Mouse (Mus musculus): ENCODE results near the gene Psmd14. TPM values are rescaled to one million over a fixed set of nuclear protein-coding genes. Genes with fewer than 3 reads are reported as not detected.
A peak's percentile ranks its signal among the peaks of the same experiment; 100 is the strongest.

Psmd14 gene
- polyA plus RNA-seq, 1 experiment from 2014 or later, result 206 TPM

DNA sequence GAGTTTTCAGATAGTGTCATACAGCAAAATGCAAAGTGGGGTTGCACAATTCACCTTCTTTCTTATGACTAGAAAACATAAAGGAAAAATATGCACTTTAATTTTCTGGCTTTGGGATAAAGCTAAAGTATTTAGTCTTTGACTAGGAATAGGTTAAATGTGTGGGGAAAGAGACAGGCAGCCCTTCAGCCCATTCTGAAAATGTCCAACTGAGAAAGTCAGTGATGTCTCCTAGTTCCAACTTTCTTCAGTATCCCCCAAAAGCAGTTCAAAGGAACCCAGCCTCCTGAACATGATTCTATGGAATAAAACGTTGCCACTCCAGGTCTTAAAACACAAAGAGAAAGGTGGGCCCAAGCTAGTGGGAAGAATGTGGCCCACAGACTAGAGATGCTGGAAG is 97.9 kb downstream of the Psmd14 start:
- peaks cover 98% of the 10 kb centered on the region for H3K27me3 ChIP-seq (ENCODE audit: insufficient read depth, poor library complexity, severe bottlenecking)
- H3K4me3 ChIP-seq, result no peak overlapping the region

DNA sequence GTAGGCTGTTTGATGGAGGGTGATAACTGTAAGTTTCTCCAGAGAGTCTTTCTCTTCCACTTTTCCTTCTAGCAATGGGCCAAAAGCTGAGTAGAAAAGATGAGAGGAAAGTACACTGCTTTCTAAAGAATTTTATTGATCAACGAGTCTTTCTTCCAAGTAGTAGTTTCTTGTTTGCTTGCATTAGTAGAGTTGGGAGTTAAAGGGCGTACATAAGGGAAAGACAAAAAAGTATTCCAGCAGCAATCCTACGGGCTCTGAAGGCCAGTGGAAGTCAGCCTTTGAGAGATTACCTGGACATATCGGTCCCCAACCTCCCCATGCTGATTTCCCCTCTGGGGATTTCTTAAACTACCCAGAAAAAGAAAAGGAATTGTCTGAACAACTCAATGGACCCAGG is 99.3 kb downstream of the Psmd14 start:
- WGBS, result 28% methylated on average over 4 of the region's 4 CpGs
- Histone ChIP-seq H3K36me3 (no peaks in the 10 kb centered on the region), H3K9me3 (no peaks in the 10 kb centered on the region), H3K4me3 (no peak overlapping the region), H3K27me3 (ENCODE audit: insufficient read depth, poor library complexity, severe bottlenecking) (peaks cover 98% of the 10 kb centered on the region), H3K27ac (no peak overlapping the region), H3K4me1 (peaks cover 25% of the 10 kb centered on the region)
- DNase-seq (ENCODE audit: low spot score), result no peak

More for the DNA sequence above, 97.9 kb downstream of the Psmd14 start:
- Histone ChIP-seq H3K36me3 (no peaks in the 10 kb centered on the region), H3K9me3 (no peaks in the 10 kb centered on the region), H3K4me1 (peaks cover 29% of the 10 kb centered on the region), H3K27ac (no peak overlapping the region)
- no peak for DNase-seq (ENCODE audit: low spot score)
- WGBS, result 0% methylated on average over 1 of the region's 1 CpGs

DNA sequence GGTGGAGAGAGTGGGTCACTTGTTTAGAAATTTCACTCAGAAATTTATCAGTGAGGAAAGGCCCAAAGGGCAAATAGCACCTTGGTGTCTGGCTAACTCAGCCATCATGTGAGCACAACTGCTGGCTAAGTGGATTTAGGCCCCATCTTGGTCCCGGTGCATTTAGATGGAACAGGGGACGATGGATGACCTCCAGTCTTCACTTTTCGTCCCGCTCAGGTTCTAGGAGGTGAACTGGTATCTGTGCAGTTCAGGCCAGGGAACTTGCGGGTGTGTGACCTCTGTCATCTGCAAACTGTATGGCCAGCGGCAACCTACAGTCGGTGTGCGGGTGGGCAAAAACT is 99.6 kb downstream of the Psmd14 start:
- no peak overlapping the region for H3K27ac ChIP-seq
- 9% methylated on average over 8 of the region's 8 CpGs for WGBS
- peak overlapping the region; percentile 66 for H3K4me3 ChIP-seq
- peaks cover 28% of the 10 kb centered on the region for H3K4me1 ChIP-seq
- no peaks in the 10 kb centered on the region for H3K9me3 ChIP-seq
- no peaks in the 10 kb centered on the region for H3K36me3 ChIP-seq
- peak; percentile 77 for DNase-seq (ENCODE audit: low spot score)
- H3K27me3 ChIP-seq (ENCODE audit: insufficient read depth, poor library complexity, severe bottlenecking), result peaks cover 98% of the 10 kb centered on the region

DNA sequence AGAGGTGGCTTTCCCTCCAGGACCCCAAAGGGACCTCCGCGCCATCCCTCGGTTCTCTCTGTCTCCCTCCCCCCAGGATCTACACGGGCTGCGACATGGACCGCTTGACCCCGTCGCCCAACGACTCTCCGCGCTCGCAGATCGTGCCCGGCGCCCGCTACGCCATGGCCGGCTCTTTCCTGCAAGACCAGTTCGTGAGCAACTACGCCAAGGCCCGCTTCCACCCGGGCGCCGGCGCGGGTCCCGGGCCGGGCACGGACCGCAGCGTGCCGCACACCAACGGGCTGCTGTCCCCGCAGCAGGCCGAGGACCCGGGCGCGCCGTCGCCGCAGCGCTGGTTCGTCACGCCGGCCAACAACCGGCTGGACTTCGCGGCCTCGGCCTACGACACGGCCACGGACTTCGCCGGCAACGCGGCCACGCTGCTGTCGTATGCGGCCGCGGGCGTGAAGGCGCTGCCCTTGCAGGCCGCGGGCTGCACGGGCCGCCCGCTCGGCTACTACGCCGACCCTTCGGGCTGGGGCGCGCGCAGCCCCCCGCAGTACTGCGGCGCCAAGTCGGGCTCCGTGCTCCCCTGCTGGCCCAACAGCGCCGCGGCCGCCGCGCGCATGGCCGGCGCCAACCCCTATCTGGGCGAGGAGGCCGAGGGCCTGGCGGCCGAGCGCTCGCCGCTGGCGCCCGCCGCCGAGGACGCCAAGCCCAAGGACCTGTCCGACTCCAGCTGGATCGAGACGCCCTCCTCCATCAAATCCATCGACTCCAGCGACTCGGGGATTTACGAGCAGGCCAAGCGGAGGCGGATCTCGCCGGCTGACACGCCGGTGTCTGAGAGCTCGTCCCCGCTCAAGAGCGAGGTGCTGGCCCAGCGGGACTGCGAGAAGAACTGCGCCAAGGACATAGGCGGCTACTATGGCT is 100.3 kb downstream of the Psmd14 start:
- H3K27ac ChIP-seq, result peak overlapping the region; percentile 84
- peaks cover 28% of the 10 kb centered on the region for H3K4me1 ChIP-seq
- no peaks in the 10 kb centered on the region for H3K9me3 ChIP-seq
- H3K36me3 ChIP-seq, result no peaks in the 10 kb centered on the region
- H3K4me3 ChIP-seq, result peak overlapping the region; percentile 66
- WGBS, result under 1% methylated on average over 121 of the region's 121 CpGs
- peaks cover 99% of the 10 kb centered on the region for H3K27me3 ChIP-seq (ENCODE audit: insufficient read depth, poor library complexity, severe bottlenecking)
- peak; percentile 78 for DNase-seq (ENCODE audit: low spot score)

DNA sequence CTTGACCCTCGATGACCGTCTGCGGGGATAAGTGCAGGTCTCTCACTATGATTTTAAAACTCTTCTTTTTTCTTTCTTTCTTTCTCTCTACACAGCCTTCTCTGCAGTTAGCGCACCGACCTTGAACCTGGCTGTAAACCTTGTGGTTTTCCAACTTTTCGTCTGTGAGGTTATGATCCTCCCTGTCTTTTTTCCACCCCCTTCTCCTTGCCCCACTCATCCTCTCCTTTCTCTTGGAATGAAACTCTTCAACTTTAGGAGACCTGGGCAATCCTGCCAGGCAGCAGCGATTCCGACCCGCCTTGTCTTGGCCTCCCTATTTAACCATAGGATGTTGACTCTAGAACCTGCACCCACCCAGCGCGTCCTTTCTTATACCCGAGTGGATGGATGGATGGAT is 101.0 kb downstream of the Psmd14 start:
- no peak for DNase-seq (ENCODE audit: low spot score)
- 3% methylated on average over 12 of the region's 12 CpGs for WGBS

DNA sequence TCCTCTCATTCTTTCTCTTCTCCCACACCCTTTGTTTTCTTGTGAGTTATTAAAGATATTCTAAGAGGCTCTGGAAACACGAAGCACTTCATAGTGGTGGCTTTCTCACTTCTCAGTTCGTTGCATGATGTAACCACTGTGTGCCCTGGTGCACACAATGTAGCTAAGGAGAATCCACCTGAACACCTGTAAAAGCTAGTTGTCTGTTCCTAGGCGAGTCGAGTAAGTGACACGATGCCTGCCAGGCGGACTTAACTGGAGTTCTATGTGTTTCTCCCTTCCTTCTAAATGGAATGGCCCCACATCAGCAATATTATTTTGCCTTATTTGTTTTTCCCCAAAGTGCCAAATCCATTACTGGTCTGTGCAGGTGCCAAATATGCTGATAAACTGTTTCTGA is 101.6 kb downstream of the Psmd14 start:
- peaks cover 22% of the 10 kb centered on the region for H3K4me1 ChIP-seq
- 7% methylated on average over 6 of the region's 6 CpGs for WGBS
- DNase-seq (ENCODE audit: low spot score), result no peak

More for the DNA sequence above, 101.0 kb downstream of the Psmd14 start:
- Histone ChIP-seq H3K36me3 (no peaks in the 10 kb centered on the region), H3K27ac (peak overlapping the region; percentile 84; the same call in 1 of the 2 replicates), H3K9me3 (no peaks in the 10 kb centered on the region), H3K4me3 (peak overlapping the region; percentile 66), H3K27me3 (ENCODE audit: insufficient read depth, poor library complexity, severe bottlenecking) (peaks cover 98% of the 10 kb centered on the region), H3K4me1 (peaks cover 22% of the 10 kb centered on the region)

DNA sequence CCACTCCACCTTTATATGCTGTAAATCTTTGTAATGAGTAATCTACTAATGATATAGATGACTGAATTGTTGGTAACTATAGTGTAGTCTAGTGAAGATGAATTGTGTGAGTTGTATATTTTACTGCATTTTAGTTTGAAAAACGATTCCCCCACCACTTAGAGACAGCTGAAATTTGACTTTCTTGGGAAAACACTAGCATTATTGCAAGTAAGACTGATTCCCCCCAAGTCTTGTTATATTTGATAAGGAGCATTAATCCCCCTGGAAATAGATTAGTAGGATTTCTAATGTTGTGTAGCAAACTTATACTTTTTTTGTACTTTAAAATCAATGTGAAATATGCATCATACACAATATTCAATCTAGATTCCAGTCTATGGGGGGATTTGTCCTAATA is 102.0 kb downstream of the Psmd14 start:
- Histone ChIP-seq H3K9me3 (no peaks in the 10 kb centered on the region), H3K4me3 (no peak overlapping the region), H3K36me3 (no peaks in the 10 kb centered on the region), H3K4me1 (peaks cover 22% of the 10 kb centered on the region), H3K27me3 (ENCODE audit: insufficient read depth, poor library complexity, severe bottlenecking) (peaks cover 97% of the 10 kb centered on the region), H3K27ac (no peak overlapping the region)
- no peak for DNase-seq (ENCODE audit: low spot score)
- WGBS, result 19% methylated on average over 1 of the region's 1 CpGs

More for the DNA sequence above, 101.6 kb downstream of the Psmd14 start:
- H3K27me3 ChIP-seq (ENCODE audit: insufficient read depth, poor library complexity, severe bottlenecking), result peaks cover 97% of the 10 kb centered on the region
- no peaks in the 10 kb centered on the region for H3K36me3 ChIP-seq
- no peak overlapping the region for H3K4me3 ChIP-seq
- no peak overlapping the region for H3K27ac ChIP-seq
- H3K9me3 ChIP-seq, result no peaks in the 10 kb centered on the region

DNA sequence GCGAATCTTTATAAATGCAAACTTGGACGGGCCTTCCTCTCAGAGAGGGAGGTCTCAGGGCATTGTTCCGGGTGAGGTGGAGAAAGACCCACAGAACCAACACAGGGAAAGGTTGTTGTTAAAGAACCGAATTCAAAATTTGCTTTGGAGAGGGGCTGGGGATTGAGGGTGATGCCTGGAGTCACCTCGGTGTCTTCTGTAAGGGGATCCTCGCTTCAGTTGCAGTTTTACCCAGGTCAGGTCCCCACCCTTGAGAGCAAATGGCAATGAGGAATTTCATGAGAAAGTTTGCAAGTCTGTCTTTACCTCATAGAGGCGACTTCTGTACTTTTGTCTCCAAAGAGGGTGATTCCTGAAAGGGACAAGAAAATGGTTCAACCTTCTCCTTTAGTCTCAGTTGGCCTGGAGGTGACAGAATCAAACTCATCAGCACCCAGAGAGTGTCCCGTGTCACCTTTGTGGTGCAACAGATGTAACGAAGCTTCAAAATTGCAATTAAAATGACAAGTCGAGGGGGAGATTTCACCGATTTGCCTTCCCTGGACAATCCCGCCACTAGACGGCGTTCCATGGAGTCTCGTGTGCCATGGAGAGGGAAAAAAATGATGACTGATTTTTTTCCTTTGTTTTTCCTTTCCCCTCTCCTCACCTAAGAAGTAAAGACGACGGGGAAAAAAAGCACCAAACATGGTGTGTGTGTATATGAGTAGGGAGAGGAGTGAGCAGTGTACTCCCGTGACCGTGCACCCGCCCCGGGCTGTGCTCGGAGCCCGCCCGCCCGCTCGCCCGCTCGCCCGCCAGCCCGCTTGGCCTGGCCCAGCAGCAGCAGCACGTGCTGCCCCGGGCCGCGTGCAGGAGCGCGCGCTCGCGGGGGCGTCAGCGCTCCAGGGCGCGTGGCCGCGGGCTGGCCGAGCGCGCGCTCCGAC is 103.3 kb downstream of the Psmd14 start:
- no peaks in the 10 kb centered on the region for H3K36me3 ChIP-seq
- peaks cover 22% of the 10 kb centered on the region for H3K4me1 ChIP-seq
- H3K9me3 ChIP-seq, result no peaks in the 10 kb centered on the region
- peaks cover 91% of the 10 kb centered on the region for H3K27me3 ChIP-seq (ENCODE audit: insufficient read depth, poor library complexity, severe bottlenecking)
- WGBS, result 2% methylated on average over 50 of the region's 50 CpGs
- peak overlapping the region; percentile 59 for H3K4me3 ChIP-seq
- DNase-seq (ENCODE audit: low spot score), result no peak
- peak overlapping the region; percentile 82 for H3K27ac ChIP-seq

DNA sequence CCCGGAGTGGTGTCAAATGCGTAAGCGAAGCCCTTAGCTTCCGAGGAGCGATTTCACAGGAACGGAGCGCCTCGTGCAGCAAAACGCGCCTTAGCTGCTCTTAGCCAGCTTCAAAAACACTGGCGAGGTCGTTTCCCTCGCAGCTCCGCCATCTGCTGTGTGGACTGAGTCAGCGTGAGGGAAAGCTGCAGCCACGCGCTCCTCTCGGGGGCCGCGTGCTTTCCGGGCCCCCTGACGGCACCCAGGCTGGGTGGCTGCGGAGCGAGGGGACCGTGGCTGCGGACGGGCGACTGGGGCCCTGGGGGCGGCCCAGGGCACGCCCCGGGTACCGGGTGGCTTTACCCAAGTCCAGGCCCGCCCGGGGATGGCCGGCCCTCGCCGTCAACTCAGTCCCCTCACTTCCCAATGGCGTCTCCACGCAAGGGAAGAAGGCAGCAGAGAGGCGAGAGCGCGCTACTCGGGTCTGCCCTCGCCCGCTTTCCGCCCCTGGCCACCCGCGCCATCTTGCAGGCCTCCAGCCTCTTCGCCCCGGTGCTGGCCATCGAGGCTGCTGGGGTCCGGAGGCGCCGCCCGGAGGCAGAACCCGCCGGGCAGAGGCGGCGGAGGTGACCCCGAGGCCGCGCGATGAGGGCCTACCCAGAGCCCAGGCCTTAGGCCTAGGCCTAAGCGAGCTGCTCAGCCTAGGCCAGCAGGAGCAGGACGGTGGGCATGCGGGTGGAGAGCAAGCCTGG is 104.3 kb downstream of the Psmd14 start:
- Histone ChIP-seq H3K4me3 (peak overlapping the region; percentile 59), H3K9me3 (no peaks in the 10 kb centered on the region), H3K4me1 (peaks cover 22% of the 10 kb centered on the region), H3K27ac (peak overlapping the region; percentile 82), H3K27me3 (ENCODE audit: insufficient read depth, poor library complexity, severe bottlenecking) (peaks cover 81% of the 10 kb centered on the region), H3K36me3 (no peaks in the 10 kb centered on the region)
- WGBS, result 6% methylated on average over 63 of the region's 66 CpGs
- DNase-seq (ENCODE audit: low spot score), result peak; percentile 78

DNA sequence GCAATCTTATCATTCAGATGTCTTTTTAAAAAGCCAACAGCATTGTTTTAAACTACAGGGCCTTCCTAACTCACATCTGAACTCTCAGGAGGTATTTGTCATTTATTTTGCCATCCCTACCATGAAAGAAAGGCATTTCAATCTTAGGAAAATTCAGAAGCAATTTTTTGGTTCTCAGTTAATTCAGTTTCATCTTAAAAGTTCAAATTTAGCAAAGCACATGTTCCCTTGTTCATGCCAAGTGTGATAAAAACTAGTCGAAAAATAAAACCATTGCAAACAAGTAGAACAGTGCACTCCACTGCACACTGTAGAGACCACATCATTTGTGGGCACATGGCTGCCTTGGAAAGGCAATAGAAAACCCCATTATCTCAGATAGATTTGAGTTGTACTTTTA is 106.7 kb downstream of the Psmd14 start:
- Histone ChIP-seq H3K27ac (no peak overlapping the region), H3K4me1 (peaks cover 10% of the 10 kb centered on the region), H3K36me3 (no peaks in the 10 kb centered on the region), H3K9me3 (no peaks in the 10 kb centered on the region), H3K4me3 (no peak overlapping the region), H3K27me3 (ENCODE audit: insufficient read depth, poor library complexity, severe bottlenecking) (peaks cover 57% of the 10 kb centered on the region)
- DNase-seq (ENCODE audit: low spot score), result no peak
- WGBS, result 75% methylated on average over 1 of the region's 1 CpGs

DNA sequence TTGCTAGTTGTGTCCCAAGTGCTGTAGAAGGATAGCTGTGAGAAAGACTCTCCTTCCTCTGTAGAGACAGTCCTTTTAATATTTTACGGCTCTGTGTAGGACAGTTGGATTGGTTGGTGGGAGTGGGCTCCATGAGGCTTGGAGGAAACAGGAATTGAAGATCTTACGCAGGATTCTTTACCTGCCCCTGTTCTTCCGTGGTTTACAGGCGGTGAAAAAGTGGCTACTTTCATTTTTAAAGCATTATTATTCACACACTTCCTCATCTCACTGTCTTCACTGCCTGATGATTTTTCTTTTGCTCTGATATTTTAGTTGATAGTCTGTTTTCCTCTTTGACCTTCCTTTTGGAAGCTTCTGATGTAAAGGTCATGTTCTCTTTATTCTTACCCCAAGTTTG is 108.7 kb downstream of the Psmd14 start:
- Histone ChIP-seq H3K9me3 (no peaks in the 10 kb centered on the region), H3K27me3 (ENCODE audit: insufficient read depth, poor library complexity, severe bottlenecking) (peaks cover 37% of the 10 kb centered on the region), H3K36me3 (no peaks in the 10 kb centered on the region), H3K4me1 (peaks cover 9% of the 10 kb centered on the region), H3K27ac (no peak overlapping the region), H3K4me3 (no peak overlapping the region)
- WGBS, result 74% methylated on average over 4 of the region's 4 CpGs
- DNase-seq (ENCODE audit: low spot score), result no peak

DNA sequence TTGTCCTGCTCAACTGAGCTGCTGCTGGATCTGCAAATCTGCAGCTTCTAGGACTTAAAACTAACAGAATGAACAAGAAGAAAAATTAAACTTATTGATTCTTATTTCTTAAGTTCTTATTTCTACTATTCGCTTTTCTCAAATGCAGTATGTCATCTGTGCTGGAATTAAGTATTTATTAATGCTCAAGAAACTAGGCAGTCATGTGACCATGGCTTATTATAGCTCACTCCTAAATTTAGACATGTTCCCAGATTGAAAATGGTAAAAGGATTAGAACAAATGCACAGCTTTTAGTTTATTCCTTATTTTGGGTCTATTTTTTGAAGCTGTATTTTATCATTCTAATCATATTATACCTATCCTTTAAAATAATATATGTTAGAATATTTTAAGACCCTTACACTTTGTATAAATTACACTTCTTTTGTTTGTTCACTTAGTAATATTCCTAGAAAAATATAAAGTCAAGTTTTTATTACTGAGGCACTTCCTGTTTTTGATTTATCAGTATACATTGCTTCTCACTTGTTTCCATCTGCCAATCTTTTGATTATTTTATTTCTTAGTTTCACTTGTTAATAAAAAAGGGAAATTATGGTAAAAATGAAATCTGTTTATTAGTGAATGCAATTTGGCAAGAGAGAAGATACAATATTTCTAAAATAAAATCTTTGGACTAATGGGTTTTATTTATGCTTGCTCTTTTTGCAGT is 112.1 kb downstream of the Psmd14 start:
- no peak for DNase-seq (ENCODE audit: low spot score)
- peaks cover 6% of the 10 kb centered on the region; the same call in 1 of the 2 replicates for H3K27me3 ChIP-seq (ENCODE audit: insufficient read depth, poor library complexity, severe bottlenecking)
- no peaks in the 10 kb centered on the region for H3K36me3 ChIP-seq
- WGBS, result 75% methylated on average over 1 of the region's 1 CpGs
- no peaks in the 10 kb centered on the region for H3K9me3 ChIP-seq
- no peak overlapping the region for H3K4me3 ChIP-seq
- H3K4me1 ChIP-seq, result no peaks in the 10 kb centered on the region
- H3K27ac ChIP-seq, result no peak overlapping the region

All from heart, embryonic 10.5 days (tissue).